Mouse (Mus musculus): Measurements from ENCODE around the gene Rcc1.

Rcc1 gene

DNA sequence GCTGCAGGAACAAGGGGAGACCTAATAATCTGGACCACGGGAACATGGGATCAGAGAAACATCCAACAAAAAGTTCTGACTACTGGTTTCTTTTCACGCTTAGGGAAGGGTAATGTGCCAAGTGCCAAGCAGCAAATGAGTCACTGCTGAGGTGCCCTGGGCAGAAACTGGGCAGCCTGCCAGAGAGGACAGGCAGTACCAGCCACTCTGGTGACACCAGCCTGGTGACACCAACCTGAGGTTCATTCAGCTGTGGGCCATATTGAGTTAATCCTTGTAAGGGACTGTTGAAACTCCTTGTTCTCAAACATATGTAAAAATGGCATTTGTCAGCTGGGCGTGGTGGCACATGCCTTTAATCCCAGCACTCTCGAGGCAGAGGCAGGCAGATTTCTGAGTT lies 1.2 kb upstream of the Rcc1 start:
- peak; percentile 28 to 47 for DNase-seq

GRCm38 (mm10) chr4:132352739-132353138 lies 666 bp downstream of the Rcc1 start:
- peak; percentile 42 to 50 for DNase-seq

- no peak for DNase-seq
Measured at GRCm38 (mm10) chr4:132351401-132351800, 2.0 kb downstream of the Rcc1 start.

DNA sequence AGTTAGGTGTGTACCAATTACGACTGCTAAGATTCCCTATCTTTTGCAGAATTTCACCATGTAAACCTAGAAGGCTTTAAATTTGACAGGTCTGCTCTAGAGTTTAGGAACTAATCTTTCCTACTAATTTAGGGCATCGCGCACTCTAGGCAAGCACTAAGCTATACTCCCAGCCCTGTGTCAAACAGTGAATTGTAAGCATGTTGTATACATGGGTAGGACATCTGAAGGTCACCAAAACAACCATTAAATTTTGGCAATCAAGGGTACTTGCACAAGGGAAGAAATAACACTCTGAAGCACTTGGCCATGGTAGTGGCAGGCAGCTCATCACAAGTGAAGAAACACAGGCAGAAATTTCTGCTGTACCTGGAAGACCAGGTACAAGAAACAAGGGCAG lies 2.6 kb downstream of the Rcc1 start:
- no peak for DNase-seq

DNA sequence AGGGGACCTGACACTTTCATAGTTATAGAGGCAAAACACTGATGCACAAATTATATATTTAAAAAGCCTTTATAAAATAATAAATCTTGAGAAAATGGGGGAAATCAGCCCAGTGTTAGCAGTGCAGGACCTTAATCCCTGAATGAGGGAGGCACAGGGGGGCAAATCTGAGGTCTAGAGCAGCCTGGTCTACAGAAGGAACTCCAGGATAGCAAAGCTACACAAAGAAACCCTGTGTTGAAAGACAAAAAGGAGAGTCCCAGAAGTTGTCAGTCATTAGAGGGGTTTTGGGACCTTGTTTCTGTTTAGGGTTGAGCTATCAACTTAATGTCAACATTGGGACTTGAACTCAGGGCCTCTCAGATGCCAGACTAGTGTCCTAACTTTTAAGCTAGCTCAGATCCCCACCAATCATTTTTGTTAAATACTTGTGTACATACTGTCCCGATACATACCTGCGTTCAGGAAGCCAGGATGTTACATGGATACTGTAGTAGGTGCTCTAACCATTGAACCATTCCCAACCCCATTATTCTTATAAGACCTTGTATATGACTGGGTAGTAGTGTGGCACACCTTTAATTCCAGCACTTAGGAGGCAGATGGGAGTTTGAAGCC lies 3.2 kb downstream of the Rcc1 start:
- DNase-seq, result no peak

GRCm38 (mm10) chr4:132349495-132350122 lies 3.8 kb downstream of the Rcc1 start:
- DNase-seq, result no peak

DNA sequence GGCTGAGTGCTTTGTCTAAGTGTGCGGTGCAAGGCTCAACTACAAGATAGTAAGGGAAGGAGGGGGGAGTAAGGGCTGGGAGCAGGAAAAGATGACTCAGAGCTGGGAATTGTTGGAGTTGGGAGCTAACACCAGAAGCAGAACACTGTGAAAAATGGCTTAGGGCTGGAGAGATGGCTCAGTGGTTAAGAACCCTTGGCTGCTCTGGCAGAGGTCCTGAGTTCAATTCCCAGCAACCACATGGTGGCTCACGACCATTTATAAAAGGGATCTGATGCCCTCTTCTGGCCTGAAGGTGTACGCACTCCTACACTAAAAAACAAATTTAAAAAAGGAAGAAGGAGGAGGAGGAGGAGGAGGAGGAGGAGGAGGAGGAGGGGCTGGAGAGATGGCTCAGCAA lies 6.7 kb downstream of the Rcc1 start:
- no peak for DNase-seq

GRCm38 (mm10) chr4:132346261-132346660 lies 7.1 kb downstream of the Rcc1 start:
- peak in 1 of 2 experiments; percentile 20 for DNase-seq

DNA sequence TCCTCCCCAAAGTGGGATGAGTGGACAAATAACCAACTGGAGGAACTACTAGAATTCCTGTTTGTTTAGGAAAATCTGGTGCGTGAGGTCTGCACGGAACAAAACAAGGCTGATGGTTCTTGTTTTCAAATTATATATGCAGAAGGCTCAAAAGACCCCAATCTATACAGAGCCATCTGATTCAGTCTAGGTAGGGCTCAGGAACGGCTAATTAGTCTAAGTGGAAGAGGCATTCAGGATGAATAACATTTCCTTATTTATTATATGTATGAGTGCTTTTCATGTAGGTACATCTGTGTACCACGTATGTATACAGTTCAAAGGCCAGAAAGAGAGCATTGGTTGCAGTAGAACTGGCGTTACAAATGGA lies 7.6 kb downstream of the Rcc1 start:
- no peak for DNase-seq

DNA sequence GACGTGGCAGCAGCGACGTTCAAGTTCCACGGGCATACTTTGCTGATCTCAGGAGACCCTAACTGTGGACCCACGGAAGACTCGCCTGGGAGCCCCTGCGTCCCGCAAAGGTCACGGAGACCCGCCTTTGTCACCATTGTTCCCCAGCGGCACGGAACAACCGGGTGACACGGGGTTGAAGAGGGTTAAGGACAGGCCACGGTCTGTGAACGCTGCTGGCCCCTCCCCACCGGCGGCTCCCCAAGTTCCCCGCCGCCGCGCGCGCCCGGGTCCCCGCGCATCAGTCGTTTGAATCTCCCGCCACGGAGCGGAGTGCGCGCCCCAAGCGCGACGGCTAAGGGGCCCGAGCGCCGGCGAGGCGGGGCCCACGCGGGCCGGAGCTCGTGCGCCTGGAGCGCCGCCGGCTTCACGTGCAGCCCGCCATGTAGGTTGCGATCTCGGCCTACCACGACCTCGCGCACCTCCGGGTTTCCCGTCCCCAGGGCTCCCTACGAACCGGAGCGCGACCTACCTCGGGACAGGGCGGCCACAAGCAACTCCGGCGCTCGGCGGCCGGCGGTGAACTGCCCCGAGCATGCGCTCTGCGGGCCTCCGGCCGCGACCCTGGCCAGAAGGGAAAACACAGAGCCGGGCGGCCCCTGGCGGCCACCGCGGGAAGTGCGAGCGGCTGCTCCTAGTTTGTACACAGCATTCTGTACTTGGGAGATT lies 8.1 kb downstream of the Rcc1 start:
- DNase-seq, result peak; percentile 99

DNA sequence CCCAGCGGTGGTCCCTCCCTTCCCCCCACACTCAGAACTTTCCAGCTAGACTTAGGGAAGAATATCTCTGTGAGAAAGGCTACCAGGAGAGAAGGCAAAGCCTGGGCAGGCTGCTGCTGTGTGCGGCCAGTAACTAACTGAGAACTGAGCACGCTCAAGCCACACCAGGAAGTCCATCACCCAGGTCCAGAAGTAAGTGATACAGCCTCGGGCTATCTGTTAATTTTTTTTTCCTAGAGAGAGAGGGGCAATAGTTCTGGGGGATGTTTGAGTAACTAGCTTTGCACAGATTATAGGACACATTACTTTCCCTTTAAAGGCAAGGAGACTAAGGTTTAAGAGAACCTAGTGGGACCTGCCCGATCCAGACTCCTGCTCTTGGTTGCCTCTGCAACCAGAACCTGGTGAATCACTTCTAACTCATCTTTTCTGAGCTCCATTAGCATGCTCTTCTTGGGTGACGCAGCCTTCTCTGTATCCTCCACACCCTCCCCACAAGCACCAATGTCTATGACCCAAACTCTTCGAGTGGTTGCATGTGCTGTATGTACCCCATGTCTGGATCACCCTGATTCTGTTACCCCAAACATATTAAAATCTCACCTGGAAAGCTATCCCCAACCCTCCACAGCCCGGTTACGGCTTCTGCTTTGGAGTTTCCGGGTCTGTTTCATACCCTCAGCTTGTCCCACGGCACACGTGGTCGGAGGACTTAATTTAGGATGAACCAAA lies 8.8 kb downstream of the Rcc1 start:
- no peak for DNase-seq

- peak in 1 of 2 experiments; percentile 27 for DNase-seq
Measured at GRCm38 (mm10) chr4:132341451-132341850, 12.0 kb downstream of the Rcc1 start.

- DNase-seq, result peak in 1 of 2 experiments; percentile 18
Measured at GRCm38 (mm10) chr4:132338943-132339342, 14.5 kb downstream of the Rcc1 start.

DNA sequence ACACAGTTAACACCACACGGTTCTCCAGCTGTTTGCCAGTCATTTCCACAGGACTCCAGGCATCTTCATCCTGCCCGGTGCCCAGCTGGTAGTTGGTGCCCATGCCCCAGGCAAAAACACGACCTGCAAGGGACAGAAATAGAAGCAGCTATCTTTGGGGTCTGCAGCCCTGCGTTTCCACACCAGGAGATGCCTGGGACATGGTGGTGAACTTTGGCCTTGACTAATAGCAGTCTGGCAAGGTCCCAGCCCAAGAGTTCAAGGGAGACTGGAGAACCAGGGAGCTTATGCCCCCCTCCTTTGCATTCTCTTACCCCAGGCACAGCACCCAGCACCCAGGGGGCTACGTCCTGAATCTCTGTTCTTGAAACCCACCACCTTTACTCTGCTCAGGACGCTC lies 20.5 kb downstream of the Rcc1 start:
- DNase-seq, result no peak

DNA sequence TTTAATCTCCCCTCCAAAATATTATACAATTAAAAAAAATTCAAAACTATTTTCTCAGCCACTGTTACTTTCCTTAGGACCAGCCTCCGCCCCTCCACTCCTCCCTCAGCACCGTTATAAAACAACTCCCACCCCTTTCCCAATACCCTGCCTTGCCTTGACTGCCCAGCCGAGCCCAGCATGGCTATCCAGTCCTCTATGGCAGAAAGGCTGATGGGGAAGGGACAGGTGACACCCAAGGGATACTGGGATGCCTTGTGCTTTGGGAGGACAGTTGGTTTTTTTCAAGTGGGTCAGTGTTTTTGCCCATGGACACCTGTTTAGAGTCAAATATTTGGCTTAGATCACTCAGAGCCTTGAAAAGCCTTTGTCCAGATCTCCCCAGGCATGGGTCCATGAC lies 21.4 kb downstream of the Rcc1 start:
- DNase-seq, result no peak

DNA sequence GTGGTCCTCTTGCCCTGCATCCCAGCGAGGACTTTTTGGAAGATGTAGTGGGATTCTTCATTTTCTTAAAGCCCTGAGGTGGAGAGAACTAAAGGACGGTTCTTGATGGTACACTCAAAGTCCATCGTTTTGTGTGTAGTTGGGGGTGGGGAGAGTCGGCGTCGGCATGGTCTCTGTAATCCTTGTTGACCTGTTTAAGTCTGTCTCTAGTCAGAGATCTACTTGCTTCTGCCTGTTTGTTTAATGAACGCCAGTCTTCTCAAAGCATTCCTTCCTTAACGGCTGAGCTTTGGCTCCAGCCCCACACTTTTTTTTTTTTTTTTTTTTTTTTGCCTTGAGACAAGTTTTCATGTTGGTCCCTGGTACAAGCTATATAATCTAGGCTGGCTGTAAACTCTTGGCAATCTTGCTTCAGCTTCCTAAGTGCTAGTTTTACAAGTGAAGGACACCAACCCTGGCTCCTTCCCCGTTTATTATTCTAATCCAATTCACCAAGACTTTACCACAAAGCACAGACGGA lies 23.5 kb downstream of the Rcc1 start:
- DNase-seq, result no peak

DNA sequence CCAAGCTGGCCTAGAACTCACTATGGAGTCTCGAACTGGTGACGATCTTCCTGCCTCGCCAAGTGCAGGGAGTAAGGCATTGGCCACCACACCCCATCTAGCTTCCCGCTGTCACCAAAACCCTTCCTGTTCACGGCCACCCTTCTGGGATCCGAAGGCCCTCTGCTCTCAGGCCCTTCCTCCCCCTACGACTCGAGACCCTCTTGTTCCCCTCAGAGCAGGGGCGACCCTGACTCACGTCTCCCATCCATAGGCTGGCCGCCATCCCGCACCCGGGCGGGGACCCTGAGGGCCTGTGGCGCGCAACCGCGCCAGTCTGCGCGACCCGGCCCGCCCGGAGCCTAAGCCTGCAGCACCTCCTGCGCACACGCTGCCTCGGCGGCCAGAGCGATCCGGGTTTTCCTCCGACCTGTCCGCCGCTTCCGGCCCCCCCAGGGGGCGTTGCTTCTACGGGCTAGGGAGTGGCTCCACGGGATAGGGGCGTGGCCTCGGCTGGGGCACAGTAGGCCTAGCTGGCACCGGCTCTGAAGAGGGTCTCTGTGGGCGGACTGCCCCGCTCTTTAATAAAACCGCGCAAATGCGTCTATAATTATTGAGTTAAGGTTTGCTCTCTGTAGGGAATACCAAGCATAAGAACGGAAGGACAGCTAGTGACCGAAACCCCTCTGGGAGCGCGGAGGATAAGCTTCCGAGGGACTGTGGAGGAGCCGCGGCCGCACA lies 24.1 kb downstream of the Rcc1 start, which contains the start of gene Trnau1ap:
Gene Trnau1ap (minus strand): TSS at position 424 of the 720 bp plus-strand sequence.
- DNase-seq, result peak; percentile 94 to 96

DNA sequence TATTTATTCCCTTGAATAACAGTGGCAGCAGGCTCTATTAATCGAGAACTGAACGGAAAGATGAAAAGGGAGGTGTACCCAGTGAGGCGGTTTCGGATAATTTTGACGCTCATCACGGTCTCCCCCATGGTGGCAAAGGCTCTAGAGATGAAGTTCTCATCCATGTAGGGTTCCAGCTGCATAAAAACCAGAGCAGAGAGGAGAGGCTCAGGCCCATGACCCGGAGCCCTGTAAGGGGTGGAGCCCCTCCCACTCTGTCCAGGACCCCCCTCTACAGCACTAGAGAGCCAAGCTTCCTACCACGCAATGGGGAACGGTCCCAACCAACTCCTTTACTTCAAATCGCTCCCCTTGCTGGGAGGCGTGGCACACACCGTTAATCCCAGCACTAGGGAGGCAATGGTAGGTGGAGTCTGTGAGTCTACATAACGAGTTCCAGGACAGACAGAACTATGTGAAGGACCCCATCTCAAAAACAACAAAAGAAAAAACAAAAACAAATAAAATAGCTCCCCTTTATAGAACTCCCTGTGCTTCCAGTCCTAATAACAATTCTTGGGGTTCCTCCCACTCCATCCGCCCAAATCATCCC lies 24.9 kb downstream of the Rcc1 start:
- DNase-seq, result no peak

DNA sequence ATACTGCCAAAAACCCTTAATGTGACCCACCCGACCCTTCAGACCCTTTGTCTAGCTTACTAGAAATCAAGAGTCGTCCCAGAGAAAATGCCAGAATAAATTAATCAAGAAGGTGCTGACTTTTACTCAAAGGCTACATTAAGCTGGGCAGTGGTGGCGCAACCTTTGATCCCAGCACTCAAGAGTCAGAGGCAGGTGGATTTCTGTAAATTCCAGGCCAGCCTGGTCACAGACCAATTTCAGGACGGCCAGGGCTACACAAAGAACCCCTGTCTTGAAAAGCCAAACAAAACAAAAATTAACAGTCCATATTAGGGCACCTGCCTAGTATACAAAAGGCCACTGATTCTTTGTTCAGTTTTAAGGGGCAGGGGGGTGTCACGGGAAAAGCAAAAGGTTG lies 26.9 kb downstream of the Rcc1 start:
- no peak for DNase-seq

DNA sequence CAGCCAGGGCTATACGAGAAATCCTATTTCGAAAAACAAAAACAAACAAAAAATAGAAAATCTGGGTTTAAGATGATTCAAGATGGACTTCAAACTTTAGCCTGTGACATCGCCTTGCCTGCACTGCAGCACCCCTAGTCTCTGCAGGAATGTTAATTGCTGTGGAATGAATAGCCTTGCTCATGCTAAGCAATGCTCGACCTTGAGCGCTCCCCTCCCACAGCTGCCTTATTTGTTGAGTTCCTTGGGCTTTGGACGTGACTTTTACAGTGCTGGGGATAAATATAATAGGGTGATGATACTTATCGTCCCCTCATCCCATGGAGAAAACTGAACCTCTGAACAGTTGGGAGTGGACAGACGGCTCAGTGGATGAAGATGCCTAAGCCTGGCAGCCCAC lies 37.7 kb downstream of the Rcc1 start:
- DNase-seq, result peak in 1 of 2 experiments; percentile 45

DNA sequence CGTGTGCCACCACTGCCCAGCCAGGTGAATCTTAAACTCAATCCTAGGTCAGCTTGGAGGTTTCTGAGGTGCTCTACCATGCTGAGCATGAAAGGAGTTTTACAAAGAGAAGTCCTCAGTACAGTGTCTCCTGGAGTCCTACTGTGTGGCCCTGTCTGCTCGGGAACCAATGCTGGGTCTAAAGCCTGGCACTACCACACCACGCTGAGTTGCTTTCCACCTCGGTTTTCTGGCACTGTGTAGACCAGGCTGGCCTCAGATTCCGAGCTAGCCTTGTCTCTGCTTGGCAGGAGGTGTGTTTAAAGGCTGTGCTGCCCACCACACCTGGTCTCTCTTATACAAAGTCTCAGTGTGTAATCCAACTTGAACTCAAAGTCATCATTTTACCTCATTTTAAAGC lies 40.8 kb downstream of the Rcc1 start:
- DNase-seq, result no peak

DNA sequence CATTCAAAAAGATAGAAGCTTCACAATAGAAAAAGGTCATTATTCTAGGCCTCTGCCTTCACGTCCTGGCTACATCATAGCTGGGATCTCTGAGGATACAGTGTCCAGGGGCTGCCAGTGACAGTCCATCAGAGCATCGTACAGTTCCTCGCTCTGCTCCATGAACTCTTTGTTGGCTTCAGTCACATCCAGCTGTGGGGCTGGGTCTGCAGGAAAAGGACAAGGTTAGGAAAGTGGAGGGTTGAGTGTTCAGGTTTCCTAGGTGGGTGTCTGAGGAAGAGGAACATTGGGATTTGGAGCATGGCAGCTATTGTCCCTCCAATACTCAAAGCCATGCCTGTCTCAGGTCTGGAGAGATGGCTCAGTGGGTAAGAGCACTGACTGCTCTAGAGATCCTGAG lies 41.6 kb downstream of the Rcc1 start:
- DNase-seq, result no peak
